Mouse (Mus musculus) midbrain, embryonic 11.5 days (tissue): ENCODE measurements around the gene Gata3. TPM values are rescaled to one million over a fixed set of nuclear protein-coding genes. Genes with fewer than 3 reads are reported as not detected.
A peak's percentile ranks its signal among the peaks of the same experiment; 100 is the strongest.

Source experiments
- ATAC-seq: fragments of 200-750 bp; cut with Nextera tagmentation; 2 replicates; pipeline ENCODE4 v1.8.0; 2017; ENCODE audit warnings: moderate TSS enrichment, moderate library complexity; ENCODE audit not compliant: low FRiP score
- DNase-seq: peaks from one replicate; pipeline ENCODE4 v3.0.0; 2015; ENCODE audit warnings: low spot score; ENCODE audit errors: missing footprints
- H3K27ac ChIP-seq: fragments of 300-500 bp; sonication (generic); 2 replicates; pipeline ENCODE4 v1.5.1; 2014; ENCODE audit warnings: low read depth, low read length
- H3K27me3 ChIP-seq: fragments of 300-500 bp; sonication (generic); 2 replicates; pipeline ENCODE4 v1.6.1; 2014; ENCODE audit warnings: mild to moderate bottlenecking, low read length, moderate library complexity, mixed read lengths; ENCODE audit not compliant: control insufficient read depth, insufficient read depth
- H3K36me3 ChIP-seq: fragments of 300-500 bp; sonication (generic); 2 replicates; pipeline ENCODE4 v1.6.1; 2014; ENCODE audit warnings: mild to moderate bottlenecking, low read length, moderate library complexity, mixed read lengths; ENCODE audit not compliant: control insufficient read depth, insufficient read depth
- H3K4me1 ChIP-seq: fragments of 300-500 bp; sonication (generic); 2 replicates; pipeline ENCODE4 v1.6.1; 2014; ENCODE audit warnings: low read length; ENCODE audit not compliant: control insufficient read depth, insufficient read depth
- H3K4me2 ChIP-seq: fragments of 300-500 bp; sonication (generic); 2 replicates; pipeline ENCODE4 v1.6.1; 2014; ENCODE audit warnings: mild to moderate bottlenecking, moderate library complexity
- H3K4me3 ChIP-seq: fragments of 300-500 bp; sonication (generic); 2 replicates; pipeline ENCODE4 v1.5.1; 2014; ENCODE audit warnings: low read depth, low read length
- H3K9ac ChIP-seq: fragments of 300-500 bp; sonication (generic); 2 replicates; pipeline ENCODE4 v1.6.1; 2014; ENCODE audit warnings: low read length
- H3K9me3 ChIP-seq: fragments of 300-500 bp; sonication (generic); 2 replicates; pipeline ENCODE4 v1.6.1; 2016; ENCODE audit warnings: low read length; ENCODE audit not compliant: control insufficient read depth
- WGBS: fragments of 180-500 bp; shearing (Covaris S2); extraction: QIAGEN DNeasy Blood & Tissue Kit; methylation state at CpG from one replicate; pipeline ENCODE4 v1.1.7; 2014; 5-methylcytosine and 5-hydroxymethylcytosine counted together
- polyA plus RNA-seq: library from polyadenylated mRNA; unstranded; fragments of >200 nt; fragmentation: Nextera tagmentation; extraction: Ambion mirVana; gene quantifications from 2 replicates; pipeline ENCODE4 v1.2.1, GENCODE M21; 2014

The Gata3 gene
- polyA plus RNA-seq: 34.1 and 34.8 TPM in 2 replicates

GRCm38 (mm10) chr2:9889651-9890183 is at the start of gene Gata3:
TSS of gene Gata3 (minus strand) at chr2:9890034.
- no peak for ATAC-seq
- Histone ChIP-seq H3K9ac (no peak within 1 kb of the TSS), H3K4me3 (peak within 1 kb of the TSS; percentile 13), H3K4me2 (peak within 1 kb of the TSS; percentile 32), H3K9me3 (no peaks in the 10 kb centered on the region), H3K27ac (no peak within 1 kb of the TSS), H3K4me1 (peaks cover 4% of the 10 kb centered on the region; the same call in 1 of the 2 replicates), H3K27me3 (peaks cover 89% of the 10 kb centered on the region), H3K36me3 (no peaks in the 10 kb centered on the region)
- WGBS: under 1% methylated on average over 23 of the region's 23 CpGs
- no peak for DNase-seq

- Histone ChIP-seq H3K9ac (no peak overlapping the region), H3K9me3 (no peaks in the 10 kb centered on the region), H3K4me2 (no peak overlapping the region), H3K27ac (no peak overlapping the region), H3K27me3 (no peaks in the 10 kb centered on the region), H3K4me1 (no peaks in the 10 kb centered on the region), H3K36me3 (no peaks in the 10 kb centered on the region), H3K4me3 (no peak overlapping the region)
- 94% methylated on average over 4 of the region's 4 CpGs for WGBS
- DNase-seq (no peak), ATAC-seq (no peak)
Observed at GRCm38 (mm10) chr2:9939250-9939649, 49.4 kb upstream of the Gata3 start.

DNA sequence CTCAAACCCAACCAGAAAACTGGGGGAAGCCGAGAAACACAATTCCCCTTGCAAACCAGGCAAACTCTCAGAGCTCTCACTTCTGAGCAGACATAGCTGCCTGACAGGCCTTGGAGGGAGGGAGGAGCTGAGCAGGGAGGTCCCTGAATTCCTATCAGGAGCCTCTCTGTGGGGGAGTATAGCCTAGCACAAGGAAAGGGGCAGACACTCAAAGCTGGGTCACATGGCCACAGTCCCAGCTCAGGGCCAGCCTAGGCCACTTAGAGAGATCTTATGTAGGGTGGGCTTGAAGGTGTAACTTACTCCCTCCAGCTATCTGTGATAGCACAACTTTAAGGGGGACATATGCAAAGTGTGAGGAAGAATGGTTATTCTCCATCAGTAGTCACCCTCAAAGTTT is 46.1 kb upstream of the Gata3 start:
- no peak overlapping the region for H3K9ac ChIP-seq
- H3K36me3 ChIP-seq: no peaks in the 10 kb centered on the region
- no peak overlapping the region for H3K27ac ChIP-seq
- no peak overlapping the region for H3K4me2 ChIP-seq
- ATAC-seq (peak; percentile 63; the same call in 1 of the 2 replicates), DNase-seq (no peak)
- no peaks in the 10 kb centered on the region for H3K4me1 ChIP-seq
- H3K27me3 ChIP-seq: no peaks in the 10 kb centered on the region
- no peak overlapping the region for H3K4me3 ChIP-seq
- no peaks in the 10 kb centered on the region for H3K9me3 ChIP-seq
- WGBS: 17% methylated on average over 1 of the region's 1 CpGs

- ATAC-seq: 0 out of 2 replicates have a peak, but pooled peaks have one; percentile 9
- Histone ChIP-seq H3K4me2 (no peak overlapping the region), H3K36me3 (no peaks in the 10 kb centered on the region), H3K4me3 (no peak overlapping the region), H3K27me3 (no peaks in the 10 kb centered on the region), H3K27ac (no peak overlapping the region), H3K9me3 (no peaks in the 10 kb centered on the region), H3K9ac (no peak overlapping the region), H3K4me1 (no peaks in the 10 kb centered on the region)
- DNase-seq: no peak
- 79% methylated on average over 4 of the region's 4 CpGs for WGBS
Observed at GRCm38 (mm10) chr2:9926905-9927283, 37.1 kb upstream of the Gata3 start.

- no peaks in the 10 kb centered on the region for H3K9me3 ChIP-seq
- ATAC-seq: no peak
- no peak overlapping the region for H3K4me2 ChIP-seq
- 49% methylated on average over 7 of the region's 7 CpGs for WGBS
- no peak overlapping the region for H3K9ac ChIP-seq
- no peaks in the 10 kb centered on the region for H3K27me3 ChIP-seq
- H3K4me3 ChIP-seq: no peak overlapping the region
- H3K27ac ChIP-seq: no peak overlapping the region
- no peaks in the 10 kb centered on the region for H3K36me3 ChIP-seq
- H3K4me1 ChIP-seq: no peaks in the 10 kb centered on the region
- no peak for DNase-seq
Observed at GRCm38 (mm10) chr2:9926194-9926904, 36.5 kb upstream of the Gata3 start.

DNA sequence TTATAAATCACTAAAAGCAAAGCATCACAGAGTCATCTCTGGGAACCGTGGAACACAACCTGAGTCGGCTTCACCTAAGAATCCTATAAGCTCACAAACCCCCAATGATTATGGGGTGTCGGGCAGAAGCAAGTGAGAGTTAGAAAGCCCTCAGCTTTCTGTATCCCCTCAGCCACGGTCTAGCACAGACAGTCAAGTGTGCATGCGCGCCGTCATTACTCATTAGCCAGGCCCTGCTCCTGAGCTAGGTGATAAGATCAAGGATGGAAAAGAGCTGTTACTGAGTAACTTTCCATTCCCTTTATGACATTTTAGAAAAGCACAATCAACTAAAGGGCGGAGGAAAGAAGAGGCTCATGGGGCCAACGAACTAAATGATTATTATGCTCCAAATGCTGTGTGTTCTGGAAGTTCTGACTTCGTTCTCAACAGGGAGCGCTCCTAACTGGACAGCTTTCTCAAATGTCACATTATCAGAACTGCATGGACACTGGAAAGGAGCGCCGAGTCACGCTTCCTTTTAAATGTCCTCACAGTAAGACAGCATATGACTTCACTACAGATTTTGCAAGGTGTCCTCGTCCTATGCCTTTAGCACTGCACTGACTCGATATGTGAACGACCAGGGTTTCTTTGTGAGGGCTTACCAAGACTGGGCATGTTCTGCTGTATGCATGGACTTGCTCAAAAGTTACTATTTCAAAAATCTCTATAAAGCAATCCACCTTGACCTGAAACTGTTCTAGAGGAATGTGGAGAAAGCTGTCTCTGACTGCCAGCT is 29.0 kb upstream of the Gata3 start:
- DNase-seq (no peak), ATAC-seq (no peak)
- peaks cover 3% of the 10 kb centered on the region; the same call in 1 of the 2 replicates for H3K36me3 ChIP-seq
- no peaks in the 10 kb centered on the region for H3K4me1 ChIP-seq
- H3K27me3 ChIP-seq: no peaks in the 10 kb centered on the region
- no peak overlapping the region for H3K4me3 ChIP-seq
- 93% methylated on average over 17 of the region's 17 CpGs for whole genome bisulfite sequencing
- no peak overlapping the region for H3K4me2 ChIP-seq
- no peak overlapping the region for H3K9ac ChIP-seq
- H3K27ac ChIP-seq: no peak overlapping the region
- H3K9me3 ChIP-seq: no peaks in the 10 kb centered on the region

DNA sequence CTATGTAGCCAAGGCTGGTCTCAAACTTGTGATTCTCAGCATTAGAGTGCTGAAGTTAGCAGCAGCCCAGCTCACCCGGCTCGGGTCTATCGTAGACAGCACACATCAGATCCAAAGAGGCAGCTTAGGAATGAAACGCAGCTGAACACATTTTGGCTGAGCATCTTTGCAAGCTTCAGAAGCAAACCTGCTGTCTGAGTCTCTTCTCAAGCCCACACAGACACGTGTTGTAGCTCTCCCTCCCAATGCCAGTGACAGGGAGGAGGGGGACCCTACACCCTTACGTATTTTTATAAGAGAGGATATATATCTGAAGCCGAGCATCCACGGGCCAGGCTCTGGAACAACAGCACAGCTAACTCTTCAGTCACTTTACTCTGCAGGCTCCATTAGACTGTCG is 27.8 kb upstream of the Gata3 start:
- WGBS: 91% methylated on average over 9 of the region's 9 CpGs
- Histone ChIP-seq H3K9ac (no peak overlapping the region), H3K27ac (no peak overlapping the region), H3K4me2 (no peak overlapping the region), H3K4me1 (no peaks in the 10 kb centered on the region), H3K36me3 (peaks cover 3% of the 10 kb centered on the region; the same call in 1 of the 2 replicates), H3K4me3 (no peak overlapping the region), H3K9me3 (no peaks in the 10 kb centered on the region), H3K27me3 (no peaks in the 10 kb centered on the region)
- DNase-seq (no peak), ATAC-seq (no peak)

DNA sequence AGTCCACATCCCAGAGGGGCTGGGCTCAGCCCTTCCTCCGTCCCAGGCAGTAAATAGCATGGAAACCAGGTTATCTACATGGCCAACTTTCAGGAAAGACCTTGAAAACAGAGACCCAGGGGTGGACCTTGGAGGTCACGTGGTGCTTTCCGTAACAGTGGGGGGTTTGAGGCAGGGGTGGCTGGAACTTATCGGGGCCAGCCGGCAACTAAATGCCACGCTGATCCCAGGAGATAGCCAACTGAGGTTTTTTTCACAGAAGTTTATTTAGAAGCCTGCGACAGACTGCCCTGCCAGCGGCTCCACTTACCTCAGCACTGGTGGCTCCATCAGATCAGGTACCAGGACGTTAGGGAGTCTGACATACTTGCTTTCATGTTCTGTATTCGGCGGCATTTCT is 16.2 kb upstream of the Gata3 start:
- ATAC-seq (no peak), DNase-seq (peak; percentile 86)
- H3K9me3 ChIP-seq: no peaks in the 10 kb centered on the region
- no peaks in the 10 kb centered on the region for H3K27me3 ChIP-seq
- H3K4me3 ChIP-seq: no peak overlapping the region
- H3K4me1 ChIP-seq: no peaks in the 10 kb centered on the region
- H3K27ac ChIP-seq: no peak overlapping the region
- no peak overlapping the region; the same call in 1 of the 2 replicates for H3K4me2 ChIP-seq
- WGBS: 14% methylated on average over 11 of the region's 11 CpGs
- no peak overlapping the region for H3K9ac ChIP-seq
- no peaks in the 10 kb centered on the region for H3K36me3 ChIP-seq
